Mouse (Mus musculus) heart, adult 2 months (tissue): ENCODE measurements around the gene Wnk4.
A peak's percentile ranks its signal among the peaks of the same experiment; 100 is the strongest.

Experiments
- CTCF ChIP-seq: fragments of 200-600 bp; IDR thresholded peaks from 2 replicates; pipeline ENCODE4 v1.8.1; 2022; ENCODE audit warnings: antibody characterized with exemption, mild to moderate bottlenecking, moderate library complexity
- EP300 ChIP-seq: fragments of 200-500 bp; IDR thresholded peaks from 2 replicates; pipeline ENCODE4 v1.6.1; 2011; ENCODE audit warnings: low read depth, low read length, control low read depth; ENCODE audit not compliant: insufficient read depth
- POLR2A ChIP-seq: fragments of 200-500 bp; IDR thresholded peaks from 2 replicates; pipeline ENCODE4 v1.6.1; 2011; ENCODE audit warnings: mild to moderate bottlenecking, low read depth, low read length, control low read depth; ENCODE audit not compliant: insufficient read depth

DNA sequence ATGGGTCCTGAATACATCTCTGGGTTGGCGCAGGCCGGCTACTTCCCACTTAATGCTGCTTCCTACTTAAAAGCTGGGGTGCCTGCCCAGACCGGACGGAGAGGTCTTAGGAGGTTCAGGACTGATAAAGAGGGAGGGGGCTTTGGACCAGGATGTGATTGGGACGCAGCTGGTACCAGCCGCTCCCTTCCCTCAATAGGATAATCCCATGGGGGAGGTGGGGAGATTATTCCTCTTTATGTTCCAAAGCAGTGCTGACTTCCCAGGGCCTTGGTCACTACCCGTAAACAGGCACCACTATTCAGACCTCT, 13.7 kb upstream of the Wnk4 start:
- TF ChIP-seq CTCF = no peak
- TF ChIP-seq EP300 = no peak
- TF ChIP-seq POLR2A = 0 out of 2 replicates have a peak, but pooled peaks have one; percentile 16
